Mouse (Mus musculus): ENCODE measurements at regions not wholly inside any gene's neighbourhood (a gene's known extent, or its start where the extent isn't known, plus 50 kb on each side); places are given as distances from the start of the nearest gene placed in this dataset.

- DNase-seq = no peak
- WGBS = 8% methylated on average over 33 of the region's 33 CpGs
- H3K27me3 ChIP-seq (replicated peaks; ENCODE audit: control insufficient read depth, insufficient read depth, low read length) = peaks cover 3% of the 10 kb centered on the region; the same call in 1 of the 2 replicates
Measured at GRCm38 (mm10) chr12:104637046-104638032, 114.4 kb downstream of the Dicer1 start.

GRCm38 (mm10) chr12:104636474-104636873, 115.3 kb downstream of the Dicer1 start:
- DNase-seq = no peak

More at GRCm38 (mm10) chr12:104637046-104638032, 114.4 kb downstream of the Dicer1 start:
- Histone ChIP-seq H3K36me3 (ENCODE audit: control insufficient read depth, insufficient read depth, low read length) (no peaks in the 10 kb centered on the region), H3K27ac (ENCODE audit: insufficient read depth, low read depth, low read length) (no peak overlapping the region), H3K4me3 (ENCODE audit: insufficient read depth, low read depth, low read length) (no peak overlapping the region), H3K4me1 (ENCODE audit: control insufficient read depth, insufficient read depth, low read length) (no peaks in the 10 kb centered on the region)
- no peak for TF ChIP-seq CTCF (conservative IDR thresholded peaks at IDR 0.05; ENCODE audit: insufficient read depth, insufficient read length, low read depth, low read length)
- TF ChIP-seq POLR2A (IDR thresholded peaks at IDR 0.05; ENCODE audit: low read depth, low read length) = no peak

GRCm38 (mm10) chr12:104634818-104635217, 116.9 kb downstream of the Dicer1 start:
- DNase-seq = no peak
- TF ChIP-seq CTCF (conservative IDR thresholded peaks at IDR 0.05; ENCODE audit: insufficient read depth, insufficient read length, low read depth, low read length) (no peak), POLR2A (IDR thresholded peaks at IDR 0.05; ENCODE audit: low read depth, low read length) (no peak)
- Histone ChIP-seq H3K36me3 (ENCODE audit: control insufficient read depth, insufficient read depth, low read length) (no peaks in the 10 kb centered on the region), H3K4me3 (ENCODE audit: insufficient read depth, low read depth, low read length) (no peak overlapping the region), H3K27ac (ENCODE audit: insufficient read depth, low read depth, low read length) (no peak overlapping the region), H3K4me1 (ENCODE audit: control insufficient read depth, insufficient read depth, low read length) (no peaks in the 10 kb centered on the region), H3K27me3 (replicated peaks; ENCODE audit: control insufficient read depth, insufficient read depth, low read length) (peaks cover 3% of the 10 kb centered on the region; the same call in 1 of the 2 replicates)
- WGBS = 72% methylated on average over 10 of the region's 10 CpGs

More at GRCm38 (mm10) chr12:104636474-104636873, 115.3 kb downstream of the Dicer1 start:
- H3K27me3 ChIP-seq (replicated peaks; ENCODE audit: control insufficient read depth, insufficient read depth, low read length) = peaks cover 3% of the 10 kb centered on the region; the same call in 1 of the 2 replicates
- 29% methylated on average over 12 of the region's 12 CpGs for WGBS
- H3K27ac ChIP-seq (ENCODE audit: insufficient read depth, low read depth, low read length) = no peak overlapping the region
- no peaks in the 10 kb centered on the region for H3K36me3 ChIP-seq (ENCODE audit: control insufficient read depth, insufficient read depth, low read length)
- no peak for TF ChIP-seq POLR2A (IDR thresholded peaks at IDR 0.05; ENCODE audit: low read depth, low read length)
- TF ChIP-seq CTCF (conservative IDR thresholded peaks at IDR 0.05; ENCODE audit: insufficient read depth, insufficient read length, low read depth, low read length) = no peak
- H3K4me3 ChIP-seq (ENCODE audit: insufficient read depth, low read depth, low read length) = no peak overlapping the region
- no peaks in the 10 kb centered on the region for H3K4me1 ChIP-seq (ENCODE audit: control insufficient read depth, insufficient read depth, low read length)

GRCm38 (mm10) chr12:104630590-104630989, 121.2 kb downstream of the Dicer1 start:
- DNase-seq = no peak
- no peaks in the 10 kb centered on the region for H3K27me3 ChIP-seq (replicated peaks; ENCODE audit: control insufficient read depth, insufficient read depth, low read length)
- 87% methylated on average over 3 of the region's 3 CpGs for WGBS
- TF ChIP-seq POLR2A (IDR thresholded peaks at IDR 0.05; ENCODE audit: low read depth, low read length) (no peak), CTCF (conservative IDR thresholded peaks at IDR 0.05; ENCODE audit: insufficient read depth, insufficient read length, low read depth, low read length) (no peak)
- H3K4me3 ChIP-seq (ENCODE audit: insufficient read depth, low read depth, low read length) = no peak overlapping the region
- no peaks in the 10 kb centered on the region for H3K4me1 ChIP-seq (ENCODE audit: control insufficient read depth, insufficient read depth, low read length)
- no peak overlapping the region for H3K27ac ChIP-seq (ENCODE audit: insufficient read depth, low read depth, low read length)
- no peaks in the 10 kb centered on the region for H3K36me3 ChIP-seq (ENCODE audit: control insufficient read depth, insufficient read depth, low read length)

- no peak overlapping the region for H3K27ac ChIP-seq (ENCODE audit: insufficient read depth, low read depth, low read length)
- DNase-seq = no peak
- H3K4me3 ChIP-seq (ENCODE audit: insufficient read depth, low read depth, low read length) = no peak overlapping the region
- 90% methylated on average over 2 of the region's 2 CpGs for WGBS
- H3K27me3 ChIP-seq (replicated peaks; ENCODE audit: control insufficient read depth, insufficient read depth, low read length) = no peaks in the 10 kb centered on the region
- TF ChIP-seq CTCF (conservative IDR thresholded peaks at IDR 0.05; ENCODE audit: insufficient read depth, insufficient read length, low read depth, low read length) (no peak), POLR2A (IDR thresholded peaks at IDR 0.05; ENCODE audit: low read depth, low read length) (no peak)
- no peaks in the 10 kb centered on the region for H3K4me1 ChIP-seq (ENCODE audit: control insufficient read depth, insufficient read depth, low read length)
- no peaks in the 10 kb centered on the region for H3K36me3 ChIP-seq (ENCODE audit: control insufficient read depth, insufficient read depth, low read length)
Measured at GRCm38 (mm10) chr12:104629449-104629848, 122.3 kb downstream of the Dicer1 start.

GRCm38 (mm10) chr12:104626054-104626453, 125.7 kb downstream of the Dicer1 start:
- TF ChIP-seq CTCF (conservative IDR thresholded peaks at IDR 0.05; ENCODE audit: insufficient read depth, insufficient read length, low read depth, low read length) (no peak), POLR2A (IDR thresholded peaks at IDR 0.05; ENCODE audit: low read depth, low read length) (no peak)
- H3K4me1 ChIP-seq (ENCODE audit: control insufficient read depth, insufficient read depth, low read length) = no peaks in the 10 kb centered on the region
- no peak overlapping the region for H3K27ac ChIP-seq (ENCODE audit: insufficient read depth, low read depth, low read length)
- no peak overlapping the region for H3K4me3 ChIP-seq (ENCODE audit: insufficient read depth, low read depth, low read length)
- no peak for DNase-seq
- no peaks in the 10 kb centered on the region for H3K36me3 ChIP-seq (ENCODE audit: control insufficient read depth, insufficient read depth, low read length)
- WGBS = 92% methylated on average over 5 of the region's 5 CpGs
- no peaks in the 10 kb centered on the region for H3K27me3 ChIP-seq (replicated peaks; ENCODE audit: control insufficient read depth, insufficient read depth, low read length)

All from kidney, adult 2 months (tissue).